ENCODE assay signal across 8 mouse cellular contexts in genomic region chr7:28936787-28937186, GRCm38 (mm10). TPM values are rescaled to one million over a fixed set of nuclear protein-coding genes. Genes with fewer than 3 reads are reported as not detected.
A peak's percentile ranks its signal among the peaks of the same experiment; 100 is the strongest.
DNase-seq lines count a peak whose midpoint lies in the region; ATAC-seq lines count a peak whose summit lies in the region.

No protein-coding gene starts in this region.

- H3K27ac ChIP-seq in heart, embryonic 11.5 days (ENCODE audit: low read depth, low read length): peak overlapping the region; percentile 75
- peak overlapping the region; percentile 53; the same call in 1 of the 2 replicates for H3K27ac ChIP-seq in hindbrain, embryonic 13.5 days

- H3K4me1 ChIP-seq in heart, embryonic 11.5 days (ENCODE audit: control insufficient read depth, insufficient read depth, low read length): peaks cover 76% of the 10 kb centered on the region
- H3K4me1 ChIP-seq in hindbrain, embryonic 13.5 days (replicated peaks): peaks cover 57% of the 10 kb centered on the region

- H3K4me2 ChIP-seq in heart, embryonic 11.5 days: no peak overlapping the region
- H3K4me2 ChIP-seq in hindbrain, embryonic 13.5 days: no peak overlapping the region

- no peak for DNase-seq in heart, postnatal 14 days
- peak; percentile 64 for DNase-seq in R1 (ENCODE audit: low read depth, low spot score)
- DNase-seq in lung, postnatal 14 days: peak; percentile 63
- DNase-seq in ovary, postnatal 36 days (ENCODE audit: low spot score): no peak
- DNase-seq in embryo, embryonic 10.5 days (ENCODE audit: low spot score): no peak
- no peak for DNase-seq in right cerebral cortex, postnatal 10 days (ENCODE audit: low spot score in 2 of 2)

- H3K9me3 ChIP-seq in heart, embryonic 11.5 days (replicated peaks; ENCODE audit: control insufficient read depth, low read length): no peaks in the 10 kb centered on the region
- H3K9me3 ChIP-seq in hindbrain, embryonic 13.5 days: no peaks in the 10 kb centered on the region

- ATAC-seq in heart, embryonic 11.5 days (replicated peaks; ENCODE audit: insufficient number of reproducible peaks, low FRiP score, low TSS enrichment): no peak
- no peak for ATAC-seq in hindbrain, embryonic 13.5 days (ENCODE audit: low FRiP score)

- intact Hi-C loops in heart, postnatal 14 days (cut with DNase I): no loop called here

- no peak overlapping the region for H3K9ac ChIP-seq in heart, embryonic 11.5 days (ENCODE audit: low read depth, low read length)
- H3K9ac ChIP-seq in hindbrain, embryonic 13.5 days: no peak overlapping the region

- no peaks in the 10 kb centered on the region for H3K27me3 ChIP-seq in heart, embryonic 11.5 days (ENCODE audit: control insufficient read depth, insufficient read depth, low read length)
- no peaks in the 10 kb centered on the region for H3K27me3 ChIP-seq in hindbrain, embryonic 13.5 days

- 70% methylated on average over 4 of the region's 4 CpGs for WGBS in heart, embryonic 11.5 days (ENCODE audit: insufficient replicate concordance)
- WGBS in hindbrain, embryonic 13.5 days: 57% methylated on average over 4 of the region's 4 CpGs

- H3K36me3 ChIP-seq in heart, embryonic 11.5 days (ENCODE audit: control insufficient read depth, insufficient read depth, low read length): no peaks in the 10 kb centered on the region
- no peaks in the 10 kb centered on the region for H3K36me3 ChIP-seq in hindbrain, embryonic 13.5 days

- no peak overlapping the region for H3K4me3 ChIP-seq in heart, embryonic 11.5 days (ENCODE audit: low read depth, low read length)
- no peak overlapping the region for H3K4me3 ChIP-seq in hindbrain, embryonic 13.5 days

RNA-seq across cellular contexts. Expression of gene Actn4, which starts 25.4 kb away (rescaled TPM):
- polyA plus RNA-seq in heart, embryonic 11.5 days (2014; fragmentation: Nextera tagmentation; extraction: Ambion mirVana): 227 and 262 TPM in 2 replicates
- 100 to 1,000 TPM; 110 to 127 TPM for total RNA-seq in heart, postnatal 14 days (2021)
- polyA plus RNA-seq in hindbrain, embryonic 13.5 days (2015; fragmentation: Nextera tagmentation; extraction: Ambion mirVana): 136 and 138 TPM in 2 replicates

RNA-seq across cellular contexts. Expression of gene Eif3k, which starts 44.9 kb away (rescaled TPM):
- polyA plus RNA-seq in heart, embryonic 11.5 days (2014; fragmentation: Nextera tagmentation; extraction: Ambion mirVana): 278 and 286 TPM in 2 replicates
- total RNA-seq in heart, postnatal 14 days (2021): 100 to 1,000 TPM; 157 to 159 TPM
- polyA plus RNA-seq in hindbrain, embryonic 13.5 days (2015; fragmentation: Nextera tagmentation; extraction: Ambion mirVana): 315 and 332 TPM in 2 replicates

RNA-seq across cellular contexts. Expression of gene Map4k1, which starts 45.1 kb away (rescaled TPM):
- polyA plus RNA-seq in heart, embryonic 11.5 days (2014; fragmentation: Nextera tagmentation; extraction: Ambion mirVana): 6.8 and 6.9 TPM in 2 replicates
- total RNA-seq in heart, postnatal 14 days (2021): 1 to 10 TPM in 1 of 2 experiments, under 1 TPM in 1; 0.96 to 2.4 TPM
- polyA plus RNA-seq in hindbrain, embryonic 13.5 days (2015; fragmentation: Nextera tagmentation; extraction: Ambion mirVana): 4.1 and 6.4 TPM in 2 replicates

RNA-seq across cellular contexts. Expression of gene Capn12, which starts 55.6 kb away (rescaled TPM):
- 0.46 and 0.70 TPM in 2 replicates for polyA plus RNA-seq in heart, embryonic 11.5 days (2014; fragmentation: Nextera tagmentation; extraction: Ambion mirVana)
- under 1 TPM; 0.27 to 0.36 TPM for total RNA-seq in heart, postnatal 14 days (2021)
- polyA plus RNA-seq in hindbrain, embryonic 13.5 days (2015; fragmentation: Nextera tagmentation; extraction: Ambion mirVana): 0.38 and 0.43 TPM in 2 replicates

Comparison
In these comparisons a context has a peak if more than half of its experiments do, and no peak if none do; other contexts are left out.
1. DNase-seq: peak in R1 (single experiment) and lung, postnatal 14 days (single experiment); none in heart, postnatal 14 days (0 of 2), ovary, postnatal 36 days (single experiment), embryo, embryonic 10.5 days (single experiment) and right cerebral cortex, postnatal 10 days (0 of 2).